Mouse (Mus musculus) lung, postnatal 0 days (tissue): ENCODE results near the gene Gsdma2. TPM values are rescaled to one million over a fixed set of nuclear protein-coding genes. Genes with fewer than 3 reads are reported as not detected.

Experiments used
- ATAC-seq: fragments of 200-750 bp; cut with Nextera tagmentation; 2 replicates; pipeline ENCODE4 v1.8.0; 2017; ENCODE audit warnings: moderate library complexity
- DNase-seq: peaks from one replicate; pipeline ENCODE4 v3.0.0-alpha.2; 2016; ENCODE audit warnings: low spot score
- H3K27ac ChIP-seq: fragments of 300-500 bp; sonication (generic); 2 replicates; pipeline ENCODE4 v1.5.1; 2014; ENCODE audit warnings: antibody characterized with exemption, mild to moderate bottlenecking, low read length, mixed read lengths
- H3K27me3 ChIP-seq: fragments of 300-500 bp; sonication (generic); replicated peaks from 2 replicates; pipeline ENCODE4 v1.6.1; 2014; ENCODE audit warnings: low read length, mixed read lengths; ENCODE audit not compliant: insufficient read depth
- H3K36me3 ChIP-seq: fragments of 300-500 bp; sonication (generic); 2 replicates; pipeline ENCODE4 v1.6.1; 2014; ENCODE audit warnings: low read length, mixed read lengths; ENCODE audit not compliant: insufficient read depth
- H3K4me1 ChIP-seq: fragments of 300-500 bp; sonication (generic); 2 replicates; pipeline ENCODE4 v1.6.1; 2014; ENCODE audit warnings: antibody characterized with exemption, low read depth, low read length, mixed read lengths; ENCODE audit not compliant: insufficient read depth
- H3K4me2 ChIP-seq: fragments of 300-500 bp; sonication (generic); replicated peaks from 2 replicates; pipeline ENCODE4 v1.6.1; 2014; ENCODE audit warnings: low read depth, mild to moderate bottlenecking, low read length, moderate library complexity, mixed read lengths
- H3K4me3 ChIP-seq: fragments of 300-500 bp; sonication (generic); 2 replicates; pipeline ENCODE4 v1.5.1; 2014; ENCODE audit warnings: low read depth, low read length
- H3K9ac ChIP-seq: fragments of 300-500 bp; sonication (generic); replicated peaks from 2 replicates; pipeline ENCODE4 v1.6.1; 2014; ENCODE audit warnings: low read depth, mild to moderate bottlenecking
- H3K9me3 ChIP-seq: fragments of 300-500 bp; sonication (generic); 2 replicates; pipeline ENCODE4 v1.6.1; 2016; ENCODE audit warnings: low read length, mixed read lengths
- CTCF ChIP-seq: IDR thresholded peaks from 2 replicates; pipeline ENCODE4 v1.5.1; 2016; ENCODE audit warnings: antibody characterized with exemption, mild to moderate bottlenecking
- EP300 ChIP-seq: IDR thresholded peaks from 2 replicates; pipeline ENCODE4 v1.6.1; 2016; ENCODE audit warnings: antibody characterized with exemption, mild to moderate bottlenecking, control low read depth
- WGBS: fragments of 180-500 bp; shearing (Covaris S2); extraction: QIAGEN DNeasy Blood & Tissue Kit; methylation state at CpG from one replicate; pipeline ENCODE4 v1.1.7; 2014; 5-methylcytosine and 5-hydroxymethylcytosine counted together
- polyA plus RNA-seq: library from polyadenylated mRNA; unstranded; fragments of >200 nt; fragmentation: Nextera tagmentation; extraction: Ambion mirVana; gene quantifications from 2 replicates; pipeline ENCODE4 v1.2.1, GENCODE M21; 2015

Gsdma2 gene
- not detected in 2 replicates for polyA plus RNA-seq

DNA sequence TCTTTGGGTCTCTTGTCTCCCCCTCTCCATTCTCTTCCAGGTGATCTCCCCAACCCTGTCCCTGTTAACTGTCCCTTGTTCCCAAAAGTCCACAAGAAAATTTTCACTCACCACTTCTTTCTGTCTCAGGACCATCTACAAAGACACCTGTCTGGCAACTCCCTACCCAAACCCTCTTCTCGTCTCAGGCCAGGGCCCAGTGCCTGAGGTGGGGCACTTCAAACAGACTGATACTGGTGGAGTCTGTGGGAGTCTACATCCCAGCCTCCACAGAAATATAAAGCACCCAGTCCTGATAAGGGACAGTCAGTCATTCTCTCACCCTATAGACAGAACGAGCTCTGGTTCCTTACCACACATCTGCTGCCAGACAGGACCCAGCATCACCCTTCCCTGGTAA lies at the start of gene Gsdma2:
Gene Gsdma2 (plus strand): TSS at position 301 of the 400 bp plus-strand sequence.
- Histone ChIP-seq H3K9me3 (no peaks in the 10 kb centered on the region), H3K9ac (no peak within 1 kb of the TSS), H3K27ac (no peak within 1 kb of the TSS), H3K36me3 (no peaks in the 10 kb centered on the region), H3K4me1 (no peaks in the 10 kb centered on the region), H3K4me2 (no peak within 1 kb of the TSS), H3K4me3 (no peak within 1 kb of the TSS), H3K27me3 (no peaks in the 10 kb centered on the region)
- TF ChIP-seq CTCF, result no peak
- no peak for TF ChIP-seq EP300
- DNase-seq (no peak), ATAC-seq (no peak)
- 41% methylated on average over 2 of the region's 2 CpGs for WGBS

DNA sequence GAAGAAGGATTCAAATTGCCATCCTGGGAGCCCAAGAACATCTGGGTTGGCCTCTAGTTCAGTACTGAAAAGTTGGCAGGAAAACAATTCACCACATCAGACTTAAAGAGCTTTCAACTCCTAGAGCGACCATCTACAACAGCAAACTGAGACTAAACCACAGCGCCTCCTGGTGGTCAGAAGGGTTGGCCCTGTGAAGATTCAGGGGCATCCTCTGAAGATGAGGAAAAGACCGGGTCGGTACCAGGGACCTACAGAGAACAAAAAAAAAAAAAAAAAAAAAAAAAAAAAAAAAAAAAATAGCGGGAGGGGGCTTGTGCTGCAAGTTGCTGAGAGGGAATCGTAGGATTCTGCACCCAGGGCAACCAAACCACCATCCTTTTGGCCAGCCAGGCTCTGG lies 49.2 kb upstream of the Gsdma2 start:
- Histone ChIP-seq H3K9ac (no peak overlapping the region), H3K36me3 (no peaks in the 10 kb centered on the region), H3K4me3 (no peak overlapping the region), H3K9me3 (no peaks in the 10 kb centered on the region), H3K27ac (no peak overlapping the region), H3K4me2 (no peak overlapping the region), H3K27me3 (no peaks in the 10 kb centered on the region), H3K4me1 (0 out of 2 replicates have a peak, but pooled peaks cover 2% of the 10 kb centered on the region)
- peak; percentile 89 for DNase-seq
- TF ChIP-seq CTCF (peak; percentile 86), EP300 (no peak)
- 39% methylated on average over 6 of the region's 6 CpGs for WGBS
- peak; percentile 67 for ATAC-seq

DNA sequence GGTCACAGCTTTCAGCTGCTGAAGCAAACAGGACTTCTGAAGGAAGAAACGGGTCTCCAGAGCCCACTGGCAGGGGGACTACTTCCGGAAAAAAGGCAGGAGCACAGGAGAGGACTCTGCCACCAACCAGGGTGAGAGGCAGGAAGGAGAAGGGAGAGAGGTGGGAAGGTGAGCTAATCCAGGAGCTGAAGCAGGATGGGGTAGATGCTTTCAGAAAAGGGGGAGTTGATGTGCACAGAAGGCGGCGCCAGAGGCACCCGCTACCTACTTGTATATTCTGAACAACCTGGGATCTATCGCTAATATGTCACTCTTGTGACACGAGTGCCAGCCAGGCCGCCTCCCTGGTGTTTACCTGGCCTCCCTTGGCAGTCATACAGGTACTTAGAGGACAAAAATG lies 48.6 kb upstream of the Gsdma2 start, which contains the start of gene Lrrc3c:
Gene Lrrc3c (plus strand): TSS at position 301 of the 400 bp plus-strand sequence.
- no peaks in the 10 kb centered on the region for H3K36me3 ChIP-seq
- 0 out of 2 replicates have a peak, but pooled peaks cover 2% of the 10 kb centered on the region for H3K4me1 ChIP-seq
- no peak within 1 kb of the TSS for H3K9ac ChIP-seq
- H3K4me3 ChIP-seq, result no peak within 1 kb of the TSS
- no peaks in the 10 kb centered on the region for H3K27me3 ChIP-seq
- no peak within 1 kb of the TSS for H3K4me2 ChIP-seq
- TF ChIP-seq EP300 (no peak), CTCF (no peak)
- no peak within 1 kb of the TSS for H3K27ac ChIP-seq
- H3K9me3 ChIP-seq, result no peaks in the 10 kb centered on the region
- ATAC-seq (no peak), DNase-seq (no peak)
- 63% methylated on average over 8 of the region's 8 CpGs for WGBS

DNA sequence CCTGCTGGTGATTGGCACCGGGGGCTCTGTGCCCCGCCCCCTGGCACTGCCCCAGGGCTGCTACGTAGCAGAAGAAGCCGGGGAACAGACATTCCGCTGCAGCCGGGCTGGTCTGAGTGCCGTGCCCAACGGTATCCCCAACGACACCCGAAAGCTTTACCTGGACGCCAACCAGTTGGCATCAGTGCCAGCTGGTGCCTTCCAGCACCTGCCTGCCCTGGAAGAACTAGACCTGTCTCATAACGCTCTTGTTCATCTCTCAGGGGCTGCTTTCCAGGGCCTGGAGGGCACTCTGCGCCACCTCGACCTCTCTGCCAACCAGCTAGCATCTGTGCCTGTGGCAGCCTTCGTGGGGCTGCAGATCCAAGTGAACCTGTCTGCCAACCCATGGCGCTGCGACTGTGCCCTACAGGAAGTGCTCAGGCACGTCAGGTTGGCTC lies 47.7 kb upstream of the Gsdma2 start:
- TF ChIP-seq EP300 (no peak), CTCF (no peak)
- 48% methylated on average over 18 of the region's 18 CpGs for WGBS
- no peak for DNase-seq

GRCm38 (mm10) chr11:98599291-98599690 lies 47.3 kb upstream of the Gsdma2 start:
- ATAC-seq (no peak), DNase-seq (no peak)
- H3K4me2 ChIP-seq, result no peak overlapping the region
- H3K9ac ChIP-seq, result no peak overlapping the region
- H3K4me3 ChIP-seq, result no peak overlapping the region
- H3K27me3 ChIP-seq, result no peaks in the 10 kb centered on the region
- TF ChIP-seq EP300 (no peak), CTCF (no peak)
- WGBS, result 20% methylated on average over 15 of the region's 18 CpGs
- H3K36me3 ChIP-seq, result no peaks in the 10 kb centered on the region
- H3K9me3 ChIP-seq, result no peaks in the 10 kb centered on the region
- H3K27ac ChIP-seq, result no peak overlapping the region
- H3K4me1 ChIP-seq, result 0 out of 2 replicates have a peak, but pooled peaks cover 2% of the 10 kb centered on the region

More for the DNA sequence above, 47.7 kb upstream of the Gsdma2 start:
- no peaks in the 10 kb centered on the region for H3K36me3 ChIP-seq
- H3K27me3 ChIP-seq, result no peaks in the 10 kb centered on the region
- ATAC-seq, result no peak
- no peak overlapping the region for H3K4me3 ChIP-seq
- no peaks in the 10 kb centered on the region for H3K9me3 ChIP-seq
- H3K4me1 ChIP-seq, result 0 out of 2 replicates have a peak, but pooled peaks cover 2% of the 10 kb centered on the region
- no peak overlapping the region for H3K4me2 ChIP-seq
- no peak overlapping the region for H3K27ac ChIP-seq
- H3K9ac ChIP-seq, result no peak overlapping the region

- 4% methylated on average over 20 of the region's 20 CpGs for WGBS
Measured at GRCm38 (mm10) chr11:98602090-98602690, 44.4 kb upstream of the Gsdma2 start.

More at GRCm38 (mm10) chr11:98602090-98602690, 44.4 kb upstream of the Gsdma2 start:
- Histone ChIP-seq H3K4me3 (no peak overlapping the region), H3K4me1 (0 out of 2 replicates have a peak, but pooled peaks cover 2% of the 10 kb centered on the region), H3K9me3 (no peaks in the 10 kb centered on the region), H3K27me3 (no peaks in the 10 kb centered on the region), H3K4me2 (peak overlapping the region; percentile 38), H3K36me3 (no peaks in the 10 kb centered on the region), H3K27ac (no peak overlapping the region), H3K9ac (no peak overlapping the region)
- DNase-seq, result peak; percentile 68
- TF ChIP-seq CTCF (no peak), EP300 (no peak)
- peak; percentile 62 for ATAC-seq
